Mouse (Mus musculus) olfactory bulb, adult 2 months (tissue): ENCODE measurements around the gene Tbrg4.

Source experiments
- CTCF ChIP-seq: fragments of 200-500 bp; IDR thresholded peaks from 2 replicates; pipeline ENCODE4 v1.5.1; 2012; ENCODE audit warnings: low read depth, mild to moderate bottlenecking, low read length, moderate library complexity; ENCODE audit not compliant: insufficient read depth
- POLR2A ChIP-seq: fragments of 200-500 bp; IDR thresholded peaks from 2 replicates; pipeline ENCODE4 v1.6.1; 2012; ENCODE audit warnings: mild to moderate bottlenecking, low read depth, low read length, moderate library complexity; ENCODE audit not compliant: insufficient read depth

DNA sequence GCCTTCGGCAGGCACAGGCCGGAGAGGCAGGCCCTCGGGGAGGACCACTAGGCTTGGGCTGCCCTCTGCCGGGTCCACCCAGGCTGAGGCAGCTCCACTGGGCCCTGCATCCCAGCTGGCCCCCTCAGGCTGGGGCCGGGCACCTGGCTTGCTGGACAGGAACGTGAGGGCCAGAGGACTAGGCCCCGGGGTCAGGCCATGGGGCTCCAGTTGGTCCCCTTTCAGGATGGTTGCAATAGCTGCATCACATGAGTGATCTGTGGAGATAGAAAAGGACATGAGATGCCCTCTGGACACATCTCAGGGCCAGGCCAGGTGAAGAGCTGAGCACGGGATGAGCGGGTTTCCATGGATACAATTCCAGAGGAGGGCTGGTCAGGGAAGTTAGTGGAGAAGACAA, 23.2 kb downstream of the Tbrg4 start:
- no peak for TF ChIP-seq CTCF
- no peak for TF ChIP-seq POLR2A
